Mouse (Mus musculus): ENCODE measurements around the gene Plcd4.
A peak's percentile ranks its signal among the peaks of the same experiment; 100 is the strongest.
"Not testable (repeated sequence)": the region's sequence is repeated elsewhere in the genome, so short reads cannot be mapped to it uniquely, and the experiment has no call there.

The Plcd4 gene

DNA sequence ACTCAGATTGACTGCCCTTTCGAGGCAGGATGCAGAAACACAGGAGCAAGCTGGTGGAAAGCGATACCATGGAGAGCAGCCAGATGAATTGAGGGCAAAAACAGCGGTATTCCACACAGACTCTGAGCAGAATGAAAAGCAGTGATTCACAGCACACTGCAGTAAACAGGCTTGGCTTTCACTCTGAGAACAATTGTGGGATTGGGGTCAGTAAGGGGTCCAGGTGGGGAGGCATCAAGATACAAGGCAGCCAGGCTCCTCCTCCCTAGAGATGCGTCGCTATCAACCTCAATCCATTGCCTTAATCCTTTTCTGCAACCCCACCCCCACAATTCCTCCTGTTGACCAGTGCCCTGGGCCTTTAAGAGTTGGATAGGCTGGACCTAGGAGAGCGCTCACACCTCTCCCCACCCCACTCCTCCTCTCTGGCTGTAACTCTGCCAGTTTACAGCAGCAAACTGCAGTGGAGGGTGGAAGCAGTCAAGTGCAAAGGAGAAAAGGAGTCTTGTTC, at the start of gene Plcd4:
Gene Plcd4 (plus strand): TSS at position 438 of the 511 bp plus-strand sequence.
- DNase-seq (ENCODE audit: low spot score in 2 of 2) = no peak

DNA sequence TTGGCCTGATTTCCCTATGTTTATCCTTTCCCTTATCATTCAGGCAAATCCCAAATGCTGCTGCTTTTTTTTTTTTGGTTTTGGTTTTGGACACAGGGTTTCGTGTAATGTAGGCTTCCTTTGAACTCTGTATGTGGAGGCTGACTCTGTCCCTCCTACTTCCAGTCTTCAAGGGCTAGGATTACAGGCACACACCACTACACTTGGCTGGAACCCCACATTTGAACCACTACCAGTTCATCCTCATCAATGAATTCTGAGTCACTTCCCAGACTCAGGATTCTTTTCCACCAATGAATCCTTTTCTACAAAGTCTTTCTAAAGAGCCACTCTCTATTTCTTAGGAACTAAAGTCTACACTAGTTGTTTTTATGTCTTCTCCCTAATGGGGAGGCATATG, 41.6 kb upstream of the Plcd4 start:
- DNase-seq (ENCODE audit: low spot score in 2 of 2) = no peak

GRCm38 (mm10) chr1:74505393-74505720, 37.3 kb upstream of the Plcd4 start:
- DNase-seq (ENCODE audit: low spot score in 2 of 2) = no peak

DNA sequence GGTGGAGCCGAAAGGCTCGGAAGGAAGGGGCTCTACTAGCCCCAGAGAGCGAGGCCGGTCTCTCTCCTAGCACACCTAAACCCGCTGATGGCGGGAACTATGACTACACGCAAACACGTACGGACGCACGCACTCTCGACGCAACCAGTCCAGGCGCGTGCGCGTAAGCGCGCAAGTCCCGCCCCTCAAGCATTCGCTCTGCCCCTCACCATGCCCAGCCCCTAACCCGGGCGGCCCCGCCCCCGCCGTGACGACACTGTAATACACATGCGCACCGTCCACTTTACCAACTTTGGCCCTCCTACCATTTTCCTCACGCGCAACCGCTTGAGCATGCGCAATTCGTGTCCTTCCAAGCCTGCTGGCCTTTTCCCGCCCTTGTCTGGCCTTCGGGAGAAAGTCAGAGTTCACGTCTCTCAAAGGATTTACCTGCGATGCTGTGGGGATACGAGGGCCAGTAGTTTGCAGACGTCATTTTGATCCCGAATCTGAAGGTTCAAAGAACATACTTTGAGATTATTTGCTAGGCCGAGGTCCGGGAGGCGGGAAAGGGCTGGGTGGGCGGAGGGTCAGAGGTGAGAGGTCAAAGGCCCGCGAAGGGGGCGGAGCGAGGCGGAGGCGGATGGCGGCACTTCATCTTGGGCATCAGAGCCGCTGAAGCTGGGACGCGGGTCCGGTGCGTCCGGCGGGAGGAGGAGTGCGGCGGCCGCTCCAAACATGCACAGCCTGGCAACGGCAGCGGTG, 36.8 kb upstream of the Plcd4 start, which contains the start of gene Cnot9:
Gene Cnot9 (plus strand): TSS at position 338 of the 744 bp plus-strand sequence.
- DNase-seq (ENCODE audit: low spot score in 2 of 2) = peak; percentile 100

GRCm38 (mm10) chr1:74506471-74506881, 36.2 kb upstream of the Plcd4 start:
- DNase-seq (ENCODE audit: low spot score in 2 of 2) = peak in 1 of 2 experiments; percentile 70

GRCm38 (mm10) chr1:74507780-74508179, 34.9 kb upstream of the Plcd4 start:
- DNase-seq (ENCODE audit: low spot score in 2 of 2) = no peak

DNA sequence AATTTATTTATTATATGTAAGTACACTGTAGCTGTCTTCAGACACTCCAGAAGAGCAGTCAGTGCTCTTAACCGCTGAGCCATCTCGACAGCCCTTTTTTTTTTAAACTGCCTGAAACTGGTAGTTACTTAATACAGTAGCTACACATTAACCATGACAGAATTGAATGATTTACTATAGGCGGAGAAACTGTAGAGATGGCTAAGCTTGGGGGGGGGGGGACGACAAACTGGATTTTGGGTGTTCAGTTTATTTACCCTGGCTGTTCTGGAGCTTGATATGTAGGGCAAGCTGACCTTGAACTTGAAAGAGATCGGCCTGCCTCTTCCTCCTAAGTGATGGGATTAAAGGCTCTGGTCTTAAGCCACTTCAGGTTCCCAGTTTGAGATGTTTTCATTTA, 31.4 kb upstream of the Plcd4 start:
- no peak for DNase-seq (ENCODE audit: low spot score in 2 of 2)

DNA sequence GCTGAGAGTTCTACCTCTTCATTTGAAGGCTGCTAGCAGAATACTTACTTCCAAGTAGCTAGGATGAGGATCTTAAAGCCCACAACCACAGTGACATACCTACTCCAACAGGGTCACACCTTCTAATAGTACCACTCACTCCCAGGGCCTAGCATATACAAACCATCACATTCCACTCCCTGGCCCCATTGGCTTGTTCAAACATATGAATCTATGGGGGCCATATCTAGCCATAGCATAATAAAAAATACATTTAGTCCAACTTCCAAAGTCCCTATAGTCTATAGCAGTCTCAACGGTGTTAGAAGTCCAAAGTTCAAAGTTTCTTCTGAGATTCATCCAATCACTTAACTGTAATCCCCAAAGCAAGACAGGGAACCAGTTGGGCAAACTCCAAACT, 29.7 kb upstream of the Plcd4 start:
- not testable (repeated sequence) for DNase-seq (ENCODE audit: low spot score in 2 of 2)

- DNase-seq (ENCODE audit: low spot score in 2 of 2) = no peak
These were observed 22.8 kb upstream of the Plcd4 start for GRCm38 (mm10) chr1:74519875-74520274.

DNA sequence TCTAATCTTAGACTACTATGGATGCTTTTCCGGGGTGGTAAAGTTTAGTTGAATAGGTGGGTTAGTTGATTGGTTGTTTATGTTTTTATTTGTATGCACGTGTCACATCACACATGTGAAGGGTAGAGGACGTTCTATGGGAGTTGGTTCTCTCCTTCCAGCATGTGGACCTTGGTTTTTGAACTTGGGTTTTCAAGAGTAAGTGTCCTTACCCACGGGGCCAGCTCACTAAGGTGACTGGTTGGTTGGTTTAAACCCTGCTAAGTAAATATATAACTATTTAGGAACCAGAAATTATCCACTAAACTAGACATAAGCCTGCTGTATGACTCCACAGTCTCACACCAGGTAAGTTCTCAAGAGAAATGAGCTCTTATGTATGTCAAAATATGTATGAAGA, 17.9 kb upstream of the Plcd4 start:
- no peak for DNase-seq (ENCODE audit: low spot score in 2 of 2)

DNA sequence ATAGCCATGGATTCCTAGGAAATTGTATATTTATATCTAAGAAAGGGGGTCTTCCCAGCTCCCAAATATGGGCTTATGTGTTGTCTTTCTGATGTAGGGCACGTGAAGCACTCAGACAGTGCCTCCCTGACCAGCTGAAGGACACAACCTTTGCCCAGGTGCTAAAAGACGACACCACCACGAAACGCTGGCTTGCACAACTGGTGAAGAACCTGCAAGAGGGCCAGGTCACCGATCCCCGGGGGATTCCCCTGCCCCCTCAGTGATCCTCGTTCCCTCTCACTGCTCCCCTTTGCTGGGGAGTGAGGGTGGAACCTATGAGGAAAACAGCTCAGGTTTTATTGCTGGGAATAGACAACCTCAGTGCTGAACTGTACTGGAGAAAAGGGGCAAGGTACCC, 14.1 kb upstream of the Plcd4 start:
- no peak for DNase-seq (ENCODE audit: low spot score in 2 of 2)

DNA sequence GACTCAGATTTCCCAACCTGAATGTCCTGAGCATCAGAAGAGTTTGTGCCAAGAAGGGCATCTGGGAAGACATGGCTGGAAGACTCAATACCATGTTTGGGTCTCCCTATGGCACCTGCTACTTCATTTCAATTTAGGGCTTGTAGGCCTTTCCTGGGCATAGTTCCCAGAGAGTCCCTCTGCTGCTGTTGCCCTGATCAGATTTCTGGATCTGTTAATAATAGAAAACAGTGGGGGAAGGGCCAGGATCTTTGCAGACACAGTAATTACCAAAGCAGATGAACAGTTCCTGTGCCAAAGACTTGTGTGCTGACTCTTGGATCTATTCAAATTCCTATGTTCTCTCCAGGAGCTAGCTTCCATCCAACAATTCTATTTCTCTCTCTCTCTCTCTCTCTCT, 4.0 kb upstream of the Plcd4 start:
- DNase-seq (ENCODE audit: low spot score in 2 of 2) = no peak

DNA sequence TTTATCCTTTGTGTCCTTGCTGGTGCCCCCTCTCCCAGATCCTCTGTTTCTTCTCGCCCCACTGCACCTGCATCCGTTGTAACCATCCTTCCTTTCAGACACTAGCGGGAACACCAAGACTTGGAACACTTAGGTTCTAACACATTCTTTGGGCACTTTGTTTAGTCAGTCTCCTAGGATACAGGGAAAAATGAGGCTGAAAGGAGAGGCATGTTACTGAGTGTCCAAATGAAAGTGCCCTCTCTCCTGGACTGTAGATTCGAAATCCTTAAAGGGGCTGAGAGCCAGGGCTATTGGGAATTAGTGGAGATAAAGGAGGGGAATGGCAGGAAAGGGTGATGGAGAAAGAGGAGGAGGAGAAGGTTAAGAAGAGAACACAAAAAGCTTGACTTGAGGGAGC, 1.5 kb downstream of the Plcd4 start, which contains the start of gene Usp37:
Gene Usp37 (minus strand): TSS at position 101 of the 400 bp plus-strand sequence.
- DNase-seq (ENCODE audit: low spot score in 2 of 2) = no peak

- DNase-seq (ENCODE audit: low spot score in 2 of 2) = no peak
These were observed 16.4 kb downstream of the Plcd4 start for GRCm38 (mm10) chr1:74559061-74559460.

DNA sequence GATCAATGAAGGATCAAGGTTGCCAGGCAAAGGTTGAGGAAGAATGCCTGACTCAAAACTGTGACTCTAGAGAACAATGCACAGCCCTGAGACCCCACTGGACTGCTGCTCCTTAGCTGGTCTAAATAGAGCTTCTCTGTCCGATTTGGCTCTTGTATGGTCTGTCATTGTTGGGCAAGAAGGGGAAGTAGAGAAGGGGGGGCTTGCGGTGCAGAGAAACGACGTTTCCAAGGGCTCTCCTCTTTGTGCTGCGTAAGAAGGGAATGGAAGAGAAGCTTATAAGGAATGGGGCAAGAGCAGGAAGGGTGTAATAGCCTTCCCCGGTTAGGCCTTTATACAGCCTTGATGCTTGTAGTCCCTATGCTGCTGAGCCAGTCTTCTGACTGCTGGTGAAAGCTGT, 23.1 kb downstream of the Plcd4 start:
- no peak for DNase-seq (ENCODE audit: low spot score in 2 of 2)

- DNase-seq (ENCODE audit: low spot score in 2 of 2) = no peak
These were observed 27.3 kb downstream of the Plcd4 start for GRCm38 (mm10) chr1:74569739-74570719.

GRCm38 (mm10) chr1:74582621-74583020, 39.9 kb downstream of the Plcd4 start:
- no peak for DNase-seq (ENCODE audit: low spot score in 2 of 2)

GRCm38 (mm10) chr1:74584616-74585398, 42.1 kb downstream of the Plcd4 start:
- no peak for DNase-seq (ENCODE audit: low spot score in 2 of 2)

DNA sequence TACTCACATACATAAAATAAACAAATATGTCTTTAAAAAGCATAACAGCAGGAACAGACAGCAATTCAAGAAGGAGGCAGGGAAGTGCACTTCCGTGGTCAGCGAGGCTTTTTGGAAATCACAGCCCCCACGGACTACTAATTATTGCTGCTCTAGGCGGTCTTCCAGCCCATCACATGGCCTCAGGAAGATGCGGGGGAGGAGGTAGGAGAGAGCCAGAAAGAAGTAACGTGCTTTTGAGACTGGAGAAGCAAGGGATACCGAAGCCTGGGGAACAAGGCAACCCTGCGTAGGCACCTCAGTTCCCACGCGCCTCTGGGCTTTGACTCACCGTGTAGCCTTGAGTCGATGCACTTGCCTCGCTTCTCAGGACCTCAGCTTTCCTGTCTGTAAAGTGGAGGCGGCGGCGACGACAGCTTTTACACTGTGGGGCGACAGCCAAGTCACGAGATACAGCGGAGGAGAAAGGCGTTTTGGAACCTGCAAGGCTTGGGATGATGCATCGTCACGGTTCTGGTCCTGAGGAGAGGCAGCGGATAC, 44.6 kb downstream of the Plcd4 start:
- DNase-seq (ENCODE audit: low spot score in 2 of 2) = no peak

- peak; percentile 97 to 99 for DNase-seq (ENCODE audit: low spot score in 2 of 2)
These were observed 45.2 kb downstream of the Plcd4 start, which contains the start of the genes Zfp142 and Bcs1l for GRCm38 (mm10) chr1:74587773-74588445. TSS of gene Zfp142 (minus strand) at chr1:74588246. TSS of gene Bcs1l (plus strand) at chr1:74588289.

- no peak for DNase-seq (ENCODE audit: low spot score in 2 of 2)
These were observed 51.7 kb downstream of the Plcd4 start for GRCm38 (mm10) chr1:74594434-74594833.
